27 mouse cellular contexts compared by ENCODE assay signal in the genomic region with DNA sequence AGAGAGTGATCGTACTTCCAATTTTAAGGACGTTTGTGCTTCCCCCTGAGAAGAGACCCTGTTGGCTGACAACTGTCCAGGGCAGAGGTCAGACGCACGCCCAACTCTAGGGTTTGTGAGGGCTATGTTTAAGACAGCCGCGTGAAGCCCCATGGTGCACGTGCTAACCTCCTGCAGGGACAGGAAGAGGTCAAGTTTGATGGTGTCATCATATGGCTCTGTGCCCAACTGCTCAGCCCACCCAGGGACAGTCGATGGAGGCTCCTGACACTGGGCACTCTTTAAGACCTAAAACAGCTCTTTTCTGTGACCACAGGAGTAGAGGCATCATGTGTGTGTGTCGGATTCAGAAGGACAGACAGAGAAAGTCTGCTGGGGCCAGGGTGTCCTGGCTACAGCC. TPM values are rescaled to one million over a fixed set of nuclear protein-coding genes. Genes with fewer than 3 reads are reported as not detected.
DNase-seq lines count a peak whose midpoint lies in the region; ATAC-seq and TF ChIP-seq lines count a peak whose summit lies in the region.
"Had no signal": no experiment of that assay in that cellular context is flagged by ENCODE, and none has a peak within 500 bp of the region (broad histone marks: within the 10 kb centered on the region; RNA-seq: fewer than 3 reads in every experiment).

No protein-coding gene starts in this region.

- WGBS in hindbrain, postnatal 0 days: 64% methylated on average over 9 of the region's 9 CpGs
- 67% methylated on average over 9 of the region's 9 CpGs for WGBS in hindbrain, embryonic 16.5 days
- WGBS in limb, embryonic 14.5 days: 79% methylated on average over 9 of the region's 9 CpGs
- WGBS in limb, embryonic 10.5 days: 85% methylated on average over 9 of the region's 9 CpGs
- 57% methylated on average over 9 of the region's 9 CpGs for WGBS in kidney, adult 2 months

- H3K4me2 ChIP-seq in hindbrain, postnatal 0 days (ENCODE audit: low read depth, low read length): no peak overlapping the region
- H3K4me2 ChIP-seq in hindbrain, embryonic 16.5 days (ENCODE audit: low read length): no peak overlapping the region
- no peak overlapping the region for H3K4me2 ChIP-seq in limb, embryonic 14.5 days (replicated peaks; ENCODE audit: low read depth, low read length, severe bottlenecking)
- no peak overlapping the region for H3K4me2 ChIP-seq in CH12.LX (ENCODE audit: insufficient read depth, low read depth, poor library complexity, severe bottlenecking)
- H3K4me2 ChIP-seq: embryonic facial prominence, embryonic 13.5 days; forebrain, embryonic 12.5 days; forebrain, embryonic 15.5 days; heart, embryonic 11.5 days; hindbrain, embryonic 12.5 days; hindbrain, embryonic 15.5 days had no signal

- H3K36me3 ChIP-seq in hindbrain, postnatal 0 days (ENCODE audit: insufficient read depth, low read length): no peaks in the 10 kb centered on the region
- H3K36me3 ChIP-seq in hindbrain, embryonic 16.5 days (ENCODE audit: control insufficient read depth, insufficient read depth, low read length): no peaks in the 10 kb centered on the region
- H3K36me3 ChIP-seq in limb, embryonic 14.5 days (ENCODE audit: control insufficient read depth, insufficient read depth, low read length): peaks cover 4% of the 10 kb centered on the region; the same call in 1 of the 2 replicates
- no peaks in the 10 kb centered on the region for H3K36me3 ChIP-seq in limb, embryonic 10.5 days
- no peaks in the 10 kb centered on the region for H3K36me3 ChIP-seq in CH12.LX (replicated peaks in 1 of 2; ENCODE audit: control insufficient read depth in 1 of 2, insufficient read depth in 1 of 2, low read length in 1 of 2)
- H3K36me3 ChIP-seq in kidney, adult 2 months (ENCODE audit: control insufficient read depth, insufficient read depth, low read length): no peaks in the 10 kb centered on the region
- H3K36me3 ChIP-seq: embryonic facial prominence, embryonic 10.5 days; embryonic facial prominence, embryonic 13.5 days; forebrain, embryonic 12.5 days; forebrain, embryonic 15.5 days; G1E; hindbrain, embryonic 12.5 days; hindbrain, embryonic 15.5 days had no signal

- TF ChIP-seq EP300 in CH12.LX (IDR thresholded peaks at IDR 0.05; ENCODE audit: low read length): no peak

- no peaks in the 10 kb centered on the region for H3K27me3 ChIP-seq in hindbrain, postnatal 0 days (ENCODE audit: insufficient read depth, low read length)
- H3K27me3 ChIP-seq in hindbrain, embryonic 16.5 days (replicated peaks; ENCODE audit: control insufficient read depth, insufficient read depth, low read length): no peaks in the 10 kb centered on the region
- no peaks in the 10 kb centered on the region for H3K27me3 ChIP-seq in limb, embryonic 14.5 days (ENCODE audit: control insufficient read depth, insufficient read depth, low read length)
- peaks cover 65% of the 10 kb centered on the region for H3K27me3 ChIP-seq in limb, embryonic 10.5 days (ENCODE audit: low read depth, poor library complexity, severe bottlenecking)
- H3K27me3 ChIP-seq in CH12.LX (replicated peaks): peaks cover 13% of the 10 kb centered on the region
- H3K27me3 ChIP-seq in kidney, adult 2 months (replicated peaks; ENCODE audit: control insufficient read depth, insufficient read depth, low read length): no peaks in the 10 kb centered on the region
- H3K27me3 ChIP-seq: forebrain, embryonic 15.5 days; hindbrain, embryonic 12.5 days; hindbrain, embryonic 15.5 days; Patski had no signal

- no peak for TF ChIP-seq RAD21 in CH12.LX (IDR thresholded peaks at IDR 0.05; ENCODE audit: low read depth, low read length)

- no peaks in the 10 kb centered on the region for H3K9me3 ChIP-seq in hindbrain, postnatal 0 days (ENCODE audit: low read length)
- no peaks in the 10 kb centered on the region for H3K9me3 ChIP-seq in hindbrain, embryonic 16.5 days (ENCODE audit: control insufficient read depth, low read length)
- H3K9me3 ChIP-seq in limb, embryonic 14.5 days (ENCODE audit: control insufficient read depth, low read length): no peaks in the 10 kb centered on the region
- no peaks in the 10 kb centered on the region for H3K9me3 ChIP-seq in limb, embryonic 10.5 days (replicated peaks)
- no peaks in the 10 kb centered on the region for H3K9me3 ChIP-seq in CH12.LX (replicated peaks; ENCODE audit: low read length)
- H3K9me3 ChIP-seq: embryonic facial prominence, embryonic 10.5 days; embryonic facial prominence, embryonic 13.5 days; forebrain, embryonic 12.5 days; forebrain, embryonic 15.5 days; hindbrain, embryonic 12.5 days; hindbrain, embryonic 15.5 days had no signal

- H3K4me1 ChIP-seq in hindbrain, postnatal 0 days (ENCODE audit: insufficient read depth, low read length): peaks cover 10% of the 10 kb centered on the region
- peaks cover 17% of the 10 kb centered on the region for H3K4me1 ChIP-seq in hindbrain, embryonic 16.5 days (ENCODE audit: control insufficient read depth, insufficient read depth, low read depth, low read length)
- H3K4me1 ChIP-seq in limb, embryonic 14.5 days (ENCODE audit: control insufficient read depth, insufficient read depth, low read length): peaks cover 8% of the 10 kb centered on the region; the same call in 1 of the 2 replicates
- peaks cover 34% of the 10 kb centered on the region for H3K4me1 ChIP-seq in limb, embryonic 10.5 days
- peaks cover 34 to 62% of the 10 kb centered on the region in 2 experiments for H3K4me1 ChIP-seq in CH12.LX (ENCODE audit: control insufficient read depth in 1 of 2, insufficient read depth in 2 of 2)
- peaks cover 9% of the 10 kb centered on the region; the same call in 1 of the 2 replicates for H3K4me1 ChIP-seq in kidney, adult 2 months (ENCODE audit: control insufficient read depth, insufficient read depth, low read length)

- DNase-seq in hindbrain, postnatal 0 days (ENCODE audit: low spot score): no peak
- DNase-seq in limb, embryonic 14.5 days (ENCODE audit: low spot score): no peak
- no peak for DNase-seq in limb, embryonic 10.5 days (ENCODE audit: low spot score)
- DNase-seq in lung, postnatal 10 days: peak; percentile 45
- no peak for DNase-seq in lung, postnatal 4 days
- no peak for DNase-seq in CH12.LX (ENCODE audit: extremely low read depth)
- DNase-seq in kidney, adult 2 months: no peak
- DNase-seq: adrenal gland, postnatal 10 days; adrenal gland, postnatal 36 days; cerebellum, adult 2 months; cerebellum, adult 9-11 months; cerebellum, postnatal 36 days; embryo, embryonic 11 days; gastrocnemius, adult 2 months; gastrocnemius, postnatal 14 days; heart, adult 11 months had no signal

- in situ Hi-C loops in CH12.LX (cut with MboI; ENCODE audit: low pct_ligation_motif_present, low pct_unique_long_range_greater_than_20kb, low sequenced_read_pairs): loop anchor here (10.0 kb wide), 1 partner anchor 47 kb away; no protein-coding TSS in a partner anchor

- H3K9ac ChIP-seq in hindbrain, postnatal 0 days (replicated peaks; ENCODE audit: low read length): no peak overlapping the region
- H3K9ac ChIP-seq in hindbrain, embryonic 16.5 days (ENCODE audit: low read depth, low read length): no peak overlapping the region
- H3K9ac ChIP-seq in limb, embryonic 14.5 days (ENCODE audit: low read depth, low read length, severe bottlenecking): no peak overlapping the region
- no peak overlapping the region for H3K9ac ChIP-seq in CH12.LX (ENCODE audit: insufficient read depth, low read depth)
- H3K9ac ChIP-seq: embryonic facial prominence, embryonic 13.5 days; forebrain, embryonic 12.5 days; forebrain, embryonic 15.5 days; hindbrain, embryonic 12.5 days; hindbrain, embryonic 15.5 days had no signal

- 0 out of 2 replicates have a peak, but pooled peaks have one; percentile 6 for ATAC-seq in hindbrain, postnatal 0 days
- ATAC-seq in hindbrain, embryonic 16.5 days: no peak
- ATAC-seq in limb, embryonic 14.5 days (ENCODE audit: low FRiP score, low read depth): 0 out of 2 replicates have a peak, but pooled peaks have one; percentile 23
- ATAC-seq: forebrain, embryonic 15.5 days; Patski had no signal

- no peaks in the 10 kb centered on the region for H3K79me2 ChIP-seq in CH12.LX (replicated peaks; ENCODE audit: control insufficient read depth, extremely low read depth, insufficient read depth, poor library complexity, severe bottlenecking)

- TF ChIP-seq CTCF in hindbrain, postnatal 0 days (IDR thresholded peaks at IDR 0.05; ENCODE audit: low read depth): no peak
- no peak for TF ChIP-seq CTCF in CH12.LX (conservative IDR thresholded peaks at IDR 0.05 in 1 of 2, IDR thresholded peaks at IDR 0.05 in 1 of 2; ENCODE audit: low read depth in 2 of 2, low read length in 2 of 2)
- no peak for TF ChIP-seq CTCF in kidney, adult 2 months (conservative IDR thresholded peaks at IDR 0.05; ENCODE audit: insufficient read depth, insufficient read length, low read depth, low read length)

- no peak overlapping the region for H3K4me3 ChIP-seq in hindbrain, postnatal 0 days (ENCODE audit: low read length)
- H3K4me3 ChIP-seq in hindbrain, embryonic 16.5 days (ENCODE audit: low read length): no peak overlapping the region
- no peak overlapping the region for H3K4me3 ChIP-seq in limb, embryonic 14.5 days (replicated peaks; ENCODE audit: low read length)
- no peak overlapping the region for H3K4me3 ChIP-seq in limb, embryonic 10.5 days
- H3K4me3 ChIP-seq in CH12.LX (replicated peaks in 1 of 3; ENCODE audit: low read depth in 2 of 3, low read length in 2 of 3, poor library complexity in 1 of 3): no peak overlapping the region
- no peak overlapping the region for H3K4me3 ChIP-seq in kidney, adult 2 months (ENCODE audit: insufficient read depth, low read depth, low read length)
- H3K4me3 ChIP-seq: embryonic facial prominence, embryonic 10.5 days; embryonic facial prominence, embryonic 13.5 days; erythroblast, embryonic 14.5 days; forebrain, embryonic 12.5 days; forebrain, embryonic 15.5 days; gastrocnemius, adult 2 months; hindbrain, embryonic 12.5 days; hindbrain, embryonic 15.5 days had no signal

- dilution Hi-C loops in CH12.LX (cut with MboI; ENCODE audit: extremely low pct_ligation_motif_present, extremely low pct_unique_long_range_greater_than_20kb, low sequenced_read_pairs): no loop called here

- no peak overlapping the region for H3K27ac ChIP-seq in hindbrain, postnatal 0 days
- no peak overlapping the region for H3K27ac ChIP-seq in hindbrain, embryonic 16.5 days (ENCODE audit: low read depth, low read length)
- H3K27ac ChIP-seq in limb, embryonic 14.5 days (replicated peaks; ENCODE audit: low read depth, low read length): no peak overlapping the region
- H3K27ac ChIP-seq in limb, embryonic 10.5 days: no peak overlapping the region
- no peak overlapping the region for H3K27ac ChIP-seq in CH12.LX (ENCODE audit: insufficient read depth, low read depth)
- H3K27ac ChIP-seq in kidney, adult 2 months (ENCODE audit: insufficient read depth, low read depth, low read length): no peak overlapping the region
- H3K27ac ChIP-seq: embryonic facial prominence, embryonic 10.5 days; embryonic facial prominence, embryonic 13.5 days; forebrain, embryonic 12.5 days; forebrain, embryonic 15.5 days; gastrocnemius, adult 2 months; hindbrain, embryonic 12.5 days; hindbrain, embryonic 15.5 days had no signal

- no peak for TF ChIP-seq POLR2A in limb, embryonic 14.5 days (IDR thresholded peaks at IDR 0.05; ENCODE audit: borderline replicate concordance, extremely low read depth, insufficient read depth, insufficient read length)
- TF ChIP-seq POLR2A in CH12.LX (IDR thresholded peaks at IDR 0.05; ENCODE audit: low read depth, low read length): no peak
- TF ChIP-seq POLR2A in kidney, adult 2 months (IDR thresholded peaks at IDR 0.05; ENCODE audit: low read depth, low read length): no peak

RNA-seq across cellular contexts. Expression of a gene that starts 52.2 kb away (rescaled TPM):
- 33.6 and 41.3 TPM in 2 replicates for total RNA-seq in hindbrain, postnatal 0 days (2014; rRNA removed)
- 22.4 and 23.7 TPM in 2 replicates for polyA plus RNA-seq in hindbrain, postnatal 0 days (2015; fragmentation: Nextera tagmentation; extraction: Ambion mirVana)
- 23.4 and 24.8 TPM in 2 replicates for polyA plus RNA-seq in hindbrain, embryonic 16.5 days (2015; fragmentation: Nextera tagmentation; extraction: Ambion mirVana)
- polyA plus RNA-seq in limb, embryonic 14.5 days (2012; rRNA removed): 23.1 and 24.3 TPM in 2 replicates
- 10.9 and 11.4 TPM in 2 replicates for polyA plus RNA-seq in limb, embryonic 14.5 days (2014; fragmentation: Nextera tagmentation; extraction: Ambion mirVana)
- 4.3 and 7.1 TPM in 2 replicates for polyA plus RNA-seq in limb, embryonic 10.5 days (2016; fragmentation: Nextera tagmentation; extraction: Ambion mirVana)
- total RNA-seq in CH12.LX (2012; rRNA removed) (30.6 and 40.4 TPM in 2 replicates), CH12.LX (2014; rRNA removed) (11.4 and 15.0 TPM in 2 replicates)
- 26.0 and 29.8 TPM in 2 replicates for polyA plus RNA-seq in CH12.LX (2012; ENCODE audit: insufficient read length, low read depth)
- polyA plus RNA-seq in kidney, adult 2 months (2012; rRNA removed): 9.3 and 10.6 TPM in 2 replicates
- total RNA-seq: G1E had no signal
